8 mouse cellular contexts compared by ENCODE assay signal in the genomic region with DNA sequence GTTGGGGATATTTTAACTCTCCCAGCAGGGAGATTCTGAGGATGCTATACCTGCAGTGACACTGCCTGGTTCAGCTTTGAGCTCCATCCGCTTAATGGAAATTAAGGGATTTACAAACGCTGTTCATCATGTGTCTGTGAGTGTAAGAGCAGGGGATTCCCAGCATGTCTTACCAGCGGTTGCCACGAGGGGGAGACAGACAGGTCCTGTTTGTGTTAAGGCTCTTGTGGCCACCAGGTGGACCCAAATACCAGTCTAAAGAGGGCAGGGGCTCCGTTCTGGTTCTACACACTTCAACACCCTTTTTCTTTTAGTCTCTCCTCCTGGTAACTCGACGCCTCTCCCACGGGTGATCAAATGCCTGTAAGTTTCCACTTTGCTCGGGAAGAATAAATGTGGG. TPM values are rescaled to one million over a fixed set of nuclear protein-coding genes. Genes with fewer than 3 reads are reported as not detected.
DNase-seq lines count a peak whose midpoint lies in the region; ATAC-seq and TF ChIP-seq lines count a peak whose summit lies in the region.

No protein-coding gene starts in this region.

- TF ChIP-seq EP300 in MEL (IDR thresholded peaks at IDR 0.05; ENCODE audit: low read depth in 1 of 2, low read length in 2 of 2): 0 out of 4 replicates have a peak, but pooled peaks of 1 of the 2 experiments have one; percentile 19

- no peaks in the 10 kb centered on the region for H3K79me2 ChIP-seq in MEL (ENCODE audit: control insufficient read depth, insufficient read depth, low read length, poor library complexity)

- no peak for TF ChIP-seq POLR2A in MEL (IDR thresholded peaks at IDR 0.05; ENCODE audit: control insufficient read depth in 1 of 2, insufficient read depth in 1 of 2, low read depth in 1 of 2, low read length in 2 of 2, poor library complexity in 1 of 2)

- TF ChIP-seq RAD21 in MEL (IDR thresholded peaks at IDR 0.05; ENCODE audit: low read depth, low read length): peak; percentile 96

- H3K9me3 ChIP-seq in MEL (replicated peaks; ENCODE audit: insufficient read depth, low read length): no peaks in the 10 kb centered on the region
- no peaks in the 10 kb centered on the region for H3K9me3 ChIP-seq in forebrain, postnatal 0 days (ENCODE audit: low read length)
- peaks cover 13% of the 10 kb centered on the region for H3K9me3 ChIP-seq in hindbrain, embryonic 10.5 days
- 0 out of 2 replicates have a peak, but pooled peaks cover 3% of the 10 kb centered on the region for H3K9me3 ChIP-seq in lung, embryonic 15.5 days

- ATAC-seq in forebrain, postnatal 0 days: peak; percentile 93
- peak; percentile 62; the same call in 1 of the 2 replicates for ATAC-seq in lung, embryonic 15.5 days (ENCODE audit: borderline replicate concordance, extremely low read depth, low FRiP score, low TSS enrichment)

- no peak overlapping the region for H3K4me3 ChIP-seq in MEL (ENCODE audit: control insufficient read depth in 1 of 2, insufficient read depth in 1 of 2, low read depth in 2 of 2, low read length in 2 of 2)
- no peak overlapping the region for H3K4me3 ChIP-seq in forebrain, postnatal 0 days (ENCODE audit: low read depth, low read length)
- no peak overlapping the region for H3K4me3 ChIP-seq in hindbrain, embryonic 10.5 days
- H3K4me3 ChIP-seq in lung, embryonic 15.5 days: no peak overlapping the region

- no peak overlapping the region for H3K4me2 ChIP-seq in forebrain, postnatal 0 days (ENCODE audit: low read depth)
- H3K4me2 ChIP-seq in lung, embryonic 15.5 days: no peak overlapping the region

- no peaks in the 10 kb centered on the region for H3K36me3 ChIP-seq in MEL (ENCODE audit: control insufficient read depth in 1 of 2, insufficient read depth in 2 of 2, low read length in 2 of 2)
- H3K36me3 ChIP-seq in forebrain, postnatal 0 days (ENCODE audit: insufficient read depth): no peaks in the 10 kb centered on the region
- H3K36me3 ChIP-seq in hindbrain, embryonic 10.5 days: no peaks in the 10 kb centered on the region
- no peaks in the 10 kb centered on the region for H3K36me3 ChIP-seq in lung, embryonic 15.5 days

- peak; percentile 98 to 100 (median 99) for TF ChIP-seq CTCF in MEL (IDR thresholded peaks at IDR 0.05 in 2 of 3, conservative IDR thresholded peaks at IDR 0.05 in 1 of 3; ENCODE audit: control insufficient read depth in 1 of 3, insufficient read depth in 1 of 3, low read depth in 2 of 3, low read length in 3 of 3, poor library complexity in 1 of 3, severe bottlenecking in 1 of 3)
- peak; percentile 100 for TF ChIP-seq CTCF in forebrain, postnatal 0 days (IDR thresholded peaks at IDR 0.05; ENCODE audit: low read depth)

- no peaks in the 10 kb centered on the region for H3K4me1 ChIP-seq in MEL (ENCODE audit: control insufficient read depth in 1 of 2, insufficient read depth in 2 of 2, low read length in 2 of 2)
- H3K4me1 ChIP-seq in forebrain, postnatal 0 days (ENCODE audit: insufficient read depth): no peaks in the 10 kb centered on the region
- no peaks in the 10 kb centered on the region for H3K4me1 ChIP-seq in hindbrain, embryonic 10.5 days (replicated peaks)
- 0 out of 2 replicates have a peak, but pooled peaks cover 2% of the 10 kb centered on the region for H3K4me1 ChIP-seq in lung, embryonic 15.5 days

- 2% methylated on average over 9 of the region's 9 CpGs for WGBS in forebrain, postnatal 0 days
- WGBS in hindbrain, embryonic 10.5 days: 6% methylated on average over 9 of the region's 9 CpGs
- 1% methylated on average over 9 of the region's 9 CpGs for WGBS in lung, embryonic 15.5 days

- no peak overlapping the region for H3K27ac ChIP-seq in MEL (ENCODE audit: control insufficient read depth, low read depth, low read length)
- H3K27ac ChIP-seq in forebrain, postnatal 0 days (ENCODE audit: low read depth, low read length): no peak overlapping the region
- no peak overlapping the region for H3K27ac ChIP-seq in hindbrain, embryonic 10.5 days
- no peak overlapping the region for H3K27ac ChIP-seq in lung, embryonic 15.5 days

- peak; percentile 94 for DNase-seq in MEL (ENCODE audit: low read depth, low spot score)
- peak; percentile 83 to 97 for DNase-seq in cerebellum, adult 18-20 months
- DNase-seq in forebrain, postnatal 0 days: peak; percentile 98
- peak; percentile 93 for DNase-seq in hindbrain, embryonic 10.5 days (ENCODE audit: low spot score)
- peak; percentile 96 for DNase-seq in layer of hippocampus, adult 9-10 months (ENCODE audit: low spot score)
- DNase-seq in ovary, postnatal 14 days (ENCODE audit: low spot score): peak; percentile 95
- peak; percentile 78 to 93 for DNase-seq in thymus, postnatal 10 days (ENCODE audit: low spot score in 2 of 2)

- H3K27me3 ChIP-seq in MEL (ENCODE audit: control insufficient read depth in 1 of 2, insufficient read depth in 2 of 2, low read length in 2 of 2): no peaks in the 10 kb centered on the region
- no peaks in the 10 kb centered on the region for H3K27me3 ChIP-seq in forebrain, postnatal 0 days (ENCODE audit: insufficient read depth, low read length)
- H3K27me3 ChIP-seq in hindbrain, embryonic 10.5 days (ENCODE audit: insufficient read depth, poor library complexity, severe bottlenecking): peaks cover 10% of the 10 kb centered on the region
- no peaks in the 10 kb centered on the region for H3K27me3 ChIP-seq in lung, embryonic 15.5 days

- no peak overlapping the region for H3K9ac ChIP-seq in MEL (ENCODE audit: control insufficient read depth, low read depth, low read length, poor library complexity, severe bottlenecking)
- no peak overlapping the region for H3K9ac ChIP-seq in forebrain, postnatal 0 days
- no peak overlapping the region for H3K9ac ChIP-seq in lung, embryonic 15.5 days

TF ChIP-seq in MEL, 35 proteins besides CTCF, POLR2A, EP300 and RAD21 (continues in another document):
- no peak for TF ChIP-seq MAX (IDR thresholded peaks at IDR 0.05; ENCODE audit: low read length)
- TF ChIP-seq SMC3 (IDR thresholded peaks at IDR 0.05; ENCODE audit: low read depth, low read length): peak; percentile 99
- peak; percentile 53; the same call in 1 of the 2 replicates for TF ChIP-seq BHLHE40 (IDR thresholded peaks at IDR 0.05; ENCODE audit: borderline replicate concordance, low read depth, low read length)
- peak; percentile 26; the same call in 1 of the 2 replicates for TF ChIP-seq USF1 (IDR thresholded peaks at IDR 0.05; ENCODE audit: low read depth, low read length)
- no peak for TF ChIP-seq GABPA (IDR thresholded peaks at IDR 0.05; ENCODE audit: low read depth, low read length)
- no peak for TF ChIP-seq UBTF (IDR thresholded peaks at IDR 0.05; ENCODE audit: borderline replicate concordance, insufficient read depth, low read depth, low read length)
- no peak for TF ChIP-seq ELF1 (IDR thresholded peaks at IDR 0.05; ENCODE audit: low read depth, low read length)
- TF ChIP-seq USF2 (IDR thresholded peaks at IDR 0.05; ENCODE audit: borderline replicate concordance in 1 of 2, insufficient read depth in 1 of 2, low read depth in 1 of 2, low read length in 2 of 2): no peak
- no peak for TF ChIP-seq MEF2A (IDR thresholded peaks at IDR 0.05; ENCODE audit: extremely low read depth, insufficient replicate concordance, low read depth, low read length, poor library complexity, severe bottlenecking)
- no peak for TF ChIP-seq CHD2 (IDR thresholded peaks at IDR 0.05; ENCODE audit: low read length)
- no peak for TF ChIP-seq ZNF384 (IDR thresholded peaks at IDR 0.05; ENCODE audit: low read depth, low read length)
- no peak for TF ChIP-seq NELFE (IDR thresholded peaks at IDR 0.05; ENCODE audit: low read depth, low read length)
- TF ChIP-seq ZKSCAN1 (IDR thresholded peaks at IDR 0.05; ENCODE audit: low read depth, low read length): no peak
- TF ChIP-seq MAFK (IDR thresholded peaks at IDR 0.05; ENCODE audit: borderline replicate concordance, low read depth, low read length): no peak
- no peak for TF ChIP-seq ETS1 (IDR thresholded peaks at IDR 0.05; ENCODE audit: low read depth, low read length)
- TF ChIP-seq MAZ (IDR thresholded peaks at IDR 0.05; ENCODE audit: low read depth, low read length): peak; percentile 66; the same call in 1 of the 2 replicates
- TF ChIP-seq TCF12 (IDR thresholded peaks at IDR 0.05; ENCODE audit: low read depth, low read length): no peak
- no peak for TF ChIP-seq KAT2A (conservative IDR thresholded peaks at IDR 0.05; ENCODE audit: low read depth, low read length)
- peak; percentile 66; the same call in 1 of the 2 replicates for TF ChIP-seq MYC (IDR thresholded peaks at IDR 0.05; ENCODE audit: low read depth, low read length)
- TF ChIP-seq SIN3A (IDR thresholded peaks at IDR 0.05; ENCODE audit: low read length): peak; percentile 65
- TF ChIP-seq TBP (IDR thresholded peaks at IDR 0.05; ENCODE audit: low read depth, low read length): 0 out of 2 replicates have a peak, but pooled peaks have one; percentile 30
- no peak for TF ChIP-seq GATA1 (IDR thresholded peaks at IDR 0.05; ENCODE audit: low read depth, low read length)
- TF ChIP-seq HCFC1 (IDR thresholded peaks at IDR 0.05; ENCODE audit: low read depth, low read length): 0 out of 2 replicates have a peak, but pooled peaks have one; percentile 53
- no peak for TF ChIP-seq POLR2AphosphoS5 (IDR thresholded peaks at IDR 0.05; ENCODE audit: borderline replicate concordance, low read depth, low read length)
- TF ChIP-seq MYB (IDR thresholded peaks at IDR 0.05; ENCODE audit: low read depth, low read length): no peak

RNA-seq across cellular contexts. Expression of gene Atp23, which starts 17.9 kb away (rescaled TPM):
- 23.0 and 23.9 TPM in 2 replicates for total RNA-seq in MEL (2012; rRNA removed)
- polyA plus RNA-seq in MEL (2012; ENCODE audit: insufficient read depth in 1 of 2, insufficient read length in 2 of 2, low read depth in 1 of 2, low replicate concordance in 2 of 2, missing spikeins in 1 of 2): 10 to 100 TPM in 1 of 2 experiments, not detected in 1; 26.1 TPM
- total RNA-seq in forebrain, postnatal 0 days (2014; rRNA removed): 11.8 and 13.7 TPM in 2 replicates
- polyA plus RNA-seq in forebrain, postnatal 0 days (2015; fragmentation: Nextera tagmentation; extraction: Ambion mirVana): 14.6 and 16.7 TPM in 2 replicates
- 15.4 and 19.5 TPM in 2 replicates for polyA plus RNA-seq in hindbrain, embryonic 10.5 days (2016; fragmentation: Nextera tagmentation; extraction: Ambion mirVana)
- polyA plus RNA-seq in lung, embryonic 15.5 days (2015; fragmentation: Nextera tagmentation; extraction: Ambion mirVana): 16.2 and 18.7 TPM in 2 replicates

RNA-seq across cellular contexts. Expression of gene Ctdsp2, which starts 59.5 kb away (rescaled TPM):
- total RNA-seq in MEL (2012; rRNA removed): 16.7 and 19.3 TPM in 2 replicates
- polyA plus RNA-seq in MEL (2012; ENCODE audit: insufficient read depth in 1 of 2, insufficient read length in 2 of 2, low read depth in 1 of 2, low replicate concordance in 2 of 2, missing spikeins in 1 of 2): 10 to 100 TPM in 1 of 2 experiments, not detected in 1; 69.3 TPM
- 45.9 and 56.0 TPM in 2 replicates for total RNA-seq in forebrain, postnatal 0 days (2014; rRNA removed)
- polyA plus RNA-seq in forebrain, postnatal 0 days (2015; fragmentation: Nextera tagmentation; extraction: Ambion mirVana): 12.8 and 14.4 TPM in 2 replicates
- 33.5 and 36.5 TPM in 2 replicates for polyA plus RNA-seq in hindbrain, embryonic 10.5 days (2016; fragmentation: Nextera tagmentation; extraction: Ambion mirVana)
- 68.6 and 73.1 TPM in 2 replicates for polyA plus RNA-seq in lung, embryonic 15.5 days (2015; fragmentation: Nextera tagmentation; extraction: Ambion mirVana)
